Mouse (Mus musculus) ES-CJ7 (cell line): ENCODE results near the gene Zscan4-ps1.
"Not testable (repeated sequence)": the region's sequence is repeated elsewhere in the genome, so short reads cannot be mapped to it uniquely, and the experiment has no call there.

Source experiments
- DNase-seq: peaks from one replicate; pipeline ENCODE4 v3.0.0; 2011; ENCODE audit warnings: low read depth, low spot score

The Zscan4-ps1 gene

DNA sequence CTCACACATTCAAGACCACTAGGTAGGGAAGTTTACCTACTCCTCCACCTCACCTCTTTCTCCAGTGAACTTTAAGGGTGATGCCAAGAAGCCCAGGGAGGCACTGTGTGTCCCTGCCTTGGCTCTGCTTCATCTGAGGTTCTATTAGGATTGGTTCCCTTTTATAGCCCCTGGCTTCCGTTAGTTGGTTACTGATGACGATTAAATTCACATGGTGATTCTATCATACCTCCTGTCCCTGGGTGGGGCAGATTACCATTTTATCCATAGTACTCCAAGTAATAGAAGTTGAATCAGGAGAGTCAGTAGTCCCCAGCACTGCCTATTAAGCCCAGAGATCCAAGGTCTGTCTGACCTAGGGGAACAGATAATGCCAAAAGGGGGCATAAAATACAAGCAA is at the start of gene Zscan4-ps1:
Gene Zscan4-ps1 (minus strand): TSS at position 101 of the 400 bp plus-strand sequence.
- DNase-seq: not testable (repeated sequence)
